Mouse (Mus musculus): ENCODE results near the gene Sept10. TPM values are rescaled to one million over a fixed set of nuclear protein-coding genes. Genes with fewer than 3 reads are reported as not detected.

Sept10 gene
- polyA plus RNA-seq, 1 experiment from 2014 or later = 21.5 TPM

GRCm38 (mm10) chr10:59179620-59180019 is 42.0 kb downstream of the Sept10 start:
- no peak overlapping the region for H3K9ac ChIP-seq (ENCODE audit: low read depth, low read length)
- no peaks in the 10 kb centered on the region for H3K9me3 ChIP-seq (ENCODE audit: control insufficient read depth)
- WGBS = 75% methylated on average over 3 of the region's 3 CpGs
- TF ChIP-seq CTCF (IDR thresholded peaks at IDR 0.05; ENCODE audit: low read depth) = no peak
- no peak overlapping the region for H3K4me2 ChIP-seq (replicated peaks; ENCODE audit: low read depth)
- no peaks in the 10 kb centered on the region for H3K36me3 ChIP-seq (ENCODE audit: control insufficient read depth, insufficient read depth)
- ATAC-seq = no peak
- no peak overlapping the region for H3K27ac ChIP-seq (ENCODE audit: low read depth, low read length)
- H3K4me1 ChIP-seq (replicated peaks; ENCODE audit: control insufficient read depth, insufficient read depth, low read length) = no peaks in the 10 kb centered on the region
- no peaks in the 10 kb centered on the region for H3K27me3 ChIP-seq (replicated peaks; ENCODE audit: control insufficient read depth, insufficient read depth, low read length)
- no peak overlapping the region for H3K4me3 ChIP-seq (ENCODE audit: low read depth, low read length)

- Histone ChIP-seq H3K4me2 (replicated peaks; ENCODE audit: low read depth) (no peak overlapping the region), H3K27ac (ENCODE audit: low read depth, low read length) (no peak overlapping the region), H3K4me1 (replicated peaks; ENCODE audit: control insufficient read depth, insufficient read depth, low read length) (no peaks in the 10 kb centered on the region), H3K9ac (ENCODE audit: low read depth, low read length) (no peak overlapping the region), H3K27me3 (replicated peaks; ENCODE audit: control insufficient read depth, insufficient read depth, low read length) (no peaks in the 10 kb centered on the region), H3K9me3 (ENCODE audit: control insufficient read depth) (no peaks in the 10 kb centered on the region), H3K4me3 (ENCODE audit: low read depth, low read length) (no peak overlapping the region), H3K36me3 (ENCODE audit: control insufficient read depth, insufficient read depth) (no peaks in the 10 kb centered on the region; the same call in 1 of the 2 replicates)
- peak; percentile 23; the same call in 1 of the 2 replicates for TF ChIP-seq CTCF (IDR thresholded peaks at IDR 0.05; ENCODE audit: low read depth)
- no peak for ATAC-seq
- WGBS = 80% methylated on average over 1 of the region's 1 CpGs
These were observed 49.1 kb downstream of the Sept10 start for GRCm38 (mm10) chr10:59172539-59172938.

GRCm38 (mm10) chr10:59171042-59171441 is 50.6 kb downstream of the Sept10 start:
- Histone ChIP-seq H3K9me3 (ENCODE audit: control insufficient read depth) (no peaks in the 10 kb centered on the region), H3K27ac (ENCODE audit: low read depth, low read length) (no peak overlapping the region), H3K4me2 (replicated peaks; ENCODE audit: low read depth) (no peak overlapping the region), H3K4me1 (replicated peaks; ENCODE audit: control insufficient read depth, insufficient read depth, low read length) (no peaks in the 10 kb centered on the region), H3K36me3 (ENCODE audit: control insufficient read depth, insufficient read depth) (no peaks in the 10 kb centered on the region; the same call in 1 of the 2 replicates), H3K4me3 (ENCODE audit: low read depth, low read length) (no peak overlapping the region), H3K9ac (ENCODE audit: low read depth, low read length) (no peak overlapping the region), H3K27me3 (replicated peaks; ENCODE audit: control insufficient read depth, insufficient read depth, low read length) (no peaks in the 10 kb centered on the region)
- TF ChIP-seq CTCF (IDR thresholded peaks at IDR 0.05; ENCODE audit: low read depth) = no peak
- 75% methylated on average over 3 of the region's 3 CpGs for WGBS
- ATAC-seq = no peak

GRCm38 (mm10) chr10:59166104-59166944 is 55.3 kb downstream of the Sept10 start:
- Histone ChIP-seq H3K27ac (ENCODE audit: low read depth, low read length) (no peak overlapping the region), H3K9me3 (ENCODE audit: control insufficient read depth) (no peaks in the 10 kb centered on the region), H3K27me3 (replicated peaks; ENCODE audit: control insufficient read depth, insufficient read depth, low read length) (no peaks in the 10 kb centered on the region), H3K36me3 (ENCODE audit: control insufficient read depth, insufficient read depth) (no peaks in the 10 kb centered on the region; the same call in 1 of the 2 replicates), H3K4me1 (replicated peaks; ENCODE audit: control insufficient read depth, insufficient read depth, low read length) (no peaks in the 10 kb centered on the region), H3K4me2 (replicated peaks; ENCODE audit: low read depth) (no peak overlapping the region), H3K9ac (ENCODE audit: low read depth, low read length) (no peak overlapping the region), H3K4me3 (ENCODE audit: low read depth, low read length) (no peak overlapping the region)
- no peak for ATAC-seq
- 67% methylated on average over 14 of the region's 14 CpGs for WGBS
- TF ChIP-seq CTCF (IDR thresholded peaks at IDR 0.05; ENCODE audit: low read depth) = peak; percentile 91

- Histone ChIP-seq H3K27ac (ENCODE audit: low read depth, low read length) (no peak overlapping the region), H3K9ac (ENCODE audit: low read depth, low read length) (no peak overlapping the region), H3K4me1 (replicated peaks; ENCODE audit: control insufficient read depth, insufficient read depth, low read length) (no peaks in the 10 kb centered on the region), H3K27me3 (replicated peaks; ENCODE audit: control insufficient read depth, insufficient read depth, low read length) (no peaks in the 10 kb centered on the region), H3K9me3 (ENCODE audit: control insufficient read depth) (no peaks in the 10 kb centered on the region), H3K36me3 (ENCODE audit: control insufficient read depth, insufficient read depth) (0 out of 2 replicates have a peak, but pooled peaks cover 3% of the 10 kb centered on the region), H3K4me2 (replicated peaks; ENCODE audit: low read depth) (no peak overlapping the region), H3K4me3 (ENCODE audit: low read depth, low read length) (no peak overlapping the region)
- ATAC-seq = no peak
- no peak for TF ChIP-seq CTCF (IDR thresholded peaks at IDR 0.05; ENCODE audit: low read depth)
- 62% methylated on average over 4 of the region's 4 CpGs for whole genome bisulfite sequencing
These were observed 59.3 kb downstream of the Sept10 start for GRCm38 (mm10) chr10:59162185-59162897.

- WGBS = 85% methylated on average over 3 of the region's 3 CpGs
- Histone ChIP-seq H3K27me3 (replicated peaks; ENCODE audit: control insufficient read depth, insufficient read depth, low read length) (0 out of 2 replicates have a peak, but pooled peaks cover 10% of the 10 kb centered on the region), H3K27ac (ENCODE audit: low read depth, low read length) (no peak overlapping the region), H3K9ac (ENCODE audit: low read depth, low read length) (no peak overlapping the region), H3K4me1 (replicated peaks; ENCODE audit: control insufficient read depth, insufficient read depth, low read length) (no peaks in the 10 kb centered on the region), H3K36me3 (ENCODE audit: control insufficient read depth, insufficient read depth) (0 out of 2 replicates have a peak, but pooled peaks cover 6% of the 10 kb centered on the region), H3K9me3 (ENCODE audit: control insufficient read depth) (no peaks in the 10 kb centered on the region), H3K4me2 (replicated peaks; ENCODE audit: low read depth) (no peak overlapping the region), H3K4me3 (ENCODE audit: low read depth, low read length) (no peak overlapping the region)
- no peak for ATAC-seq
- TF ChIP-seq CTCF (IDR thresholded peaks at IDR 0.05; ENCODE audit: low read depth) = no peak
These were observed 63.0 kb downstream of the Sept10 start for GRCm38 (mm10) chr10:59158627-59159026.
